Mouse (Mus musculus) gastrocnemius, postnatal 4 days (tissue): ENCODE results near the gene Unk. TPM values are rescaled to one million over a fixed set of nuclear protein-coding genes. Genes with fewer than 3 reads are reported as not detected.

Experiments
- DNase-seq, 2 experiments: peaks; one replicate each; pipeline ENCODE4 v3.0.0; 2021 to 2022; ENCODE audit warnings: low spot score in 2 of 2, mixed read lengths in 2 of 2
- total RNA-seq, 2 experiments: library from RNA; stranded (reverse); gene quantifications; 2 replicates each; pipeline ENCODE4 v1.2.3; 2021

Gene Unk
- total RNA-seq, 2 experiments from 2014 or later, result 25.9 to 26.0 TPM

DNA sequence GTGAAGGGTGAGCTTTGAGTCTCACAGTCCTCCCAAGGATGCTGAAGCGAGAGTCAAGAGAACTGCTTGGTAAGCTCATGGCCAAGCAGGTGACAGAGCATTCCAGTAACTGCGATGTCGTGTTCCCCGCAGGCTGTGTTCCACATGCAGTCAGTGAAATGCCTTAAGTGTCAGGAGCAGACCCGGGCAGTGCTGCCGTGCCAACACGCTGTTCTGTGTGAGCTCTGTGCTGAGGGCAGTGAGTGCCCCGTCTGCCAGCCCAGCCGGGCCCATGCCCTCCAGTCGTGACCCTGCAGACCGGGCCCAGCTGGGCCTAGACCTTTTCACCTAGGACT is 29.5 kb downstream of the Unk start:
- DNase-seq, result no peak

DNA sequence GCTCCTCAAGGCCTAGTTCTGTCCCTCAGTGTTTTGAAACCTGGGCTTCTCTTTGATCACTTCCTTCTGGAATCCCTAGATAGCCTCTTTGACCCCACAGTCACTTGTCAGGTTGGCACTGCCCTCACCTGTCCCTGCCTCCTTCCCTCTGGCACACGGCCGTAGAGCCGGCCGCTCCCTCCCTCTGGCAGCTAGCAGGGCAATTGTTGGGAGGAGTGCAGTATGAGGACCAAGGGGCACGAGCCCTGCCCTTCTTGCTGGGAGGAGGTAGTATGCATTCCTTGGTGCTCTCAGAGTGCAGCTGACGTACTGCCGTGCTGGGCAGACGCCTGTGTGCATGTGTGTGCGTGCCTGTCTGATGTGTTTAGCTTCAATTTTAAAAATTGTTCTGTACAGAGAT is 30.5 kb downstream of the Unk start:
- DNase-seq, result no peak

DNA sequence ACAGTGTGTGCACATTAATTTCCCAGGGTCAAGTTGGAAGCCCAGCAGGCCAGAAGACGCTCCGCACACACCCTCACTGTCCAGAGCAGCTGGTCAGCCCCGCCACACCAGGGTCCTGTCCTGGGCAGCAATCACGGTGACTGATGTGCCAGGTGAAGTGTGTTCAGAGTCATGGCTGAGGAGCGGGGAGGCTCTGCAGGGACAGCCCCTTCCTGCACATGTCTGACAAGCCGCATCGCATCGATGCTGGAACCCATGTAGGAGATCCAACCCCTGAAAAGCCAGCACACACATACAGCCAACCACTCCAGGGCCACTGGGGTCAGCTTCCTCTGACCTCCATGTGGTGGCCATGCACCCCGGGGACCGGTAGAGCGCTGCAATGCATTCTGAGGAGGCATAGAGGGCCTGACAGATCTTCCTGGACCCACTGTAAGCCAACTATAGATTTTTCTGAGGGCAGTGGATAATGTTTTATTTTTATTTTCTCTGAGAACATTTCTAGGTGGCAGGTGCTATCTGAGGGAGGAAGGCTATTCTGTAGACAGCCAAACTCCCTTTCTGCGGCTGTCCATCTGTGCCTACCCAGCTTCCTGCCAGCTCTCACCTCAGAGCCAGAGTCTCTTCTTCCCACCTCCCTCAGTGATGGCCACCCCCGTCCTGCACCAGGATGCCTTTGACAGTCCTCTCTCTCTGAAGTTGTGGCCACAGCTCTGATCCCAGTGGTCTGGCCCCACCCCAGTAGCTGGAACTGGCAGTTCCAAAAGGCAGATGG is 31.7 kb downstream of the Unk start:
- no peak for DNase-seq

DNA sequence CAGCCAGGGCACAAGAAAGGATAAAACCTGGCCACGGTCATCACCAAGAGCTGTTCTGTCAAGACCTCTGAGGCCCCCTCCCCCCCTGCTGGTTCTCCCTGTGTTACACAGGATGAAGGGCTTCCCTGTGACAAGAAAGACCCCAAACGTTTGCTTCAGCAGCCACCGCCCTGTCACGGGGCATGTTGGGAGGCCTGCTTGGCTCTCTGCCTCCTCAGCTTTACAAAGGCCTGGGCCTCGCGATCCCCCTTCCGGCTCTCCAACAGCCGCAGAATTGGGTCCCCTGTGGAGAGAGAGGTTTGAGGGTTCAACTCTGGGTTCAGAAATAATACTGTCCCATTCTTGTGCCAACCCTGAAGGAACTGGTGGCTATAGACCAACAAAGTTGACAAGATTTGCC is 32.4 kb downstream of the Unk start:
- DNase-seq, result no peak

DNA sequence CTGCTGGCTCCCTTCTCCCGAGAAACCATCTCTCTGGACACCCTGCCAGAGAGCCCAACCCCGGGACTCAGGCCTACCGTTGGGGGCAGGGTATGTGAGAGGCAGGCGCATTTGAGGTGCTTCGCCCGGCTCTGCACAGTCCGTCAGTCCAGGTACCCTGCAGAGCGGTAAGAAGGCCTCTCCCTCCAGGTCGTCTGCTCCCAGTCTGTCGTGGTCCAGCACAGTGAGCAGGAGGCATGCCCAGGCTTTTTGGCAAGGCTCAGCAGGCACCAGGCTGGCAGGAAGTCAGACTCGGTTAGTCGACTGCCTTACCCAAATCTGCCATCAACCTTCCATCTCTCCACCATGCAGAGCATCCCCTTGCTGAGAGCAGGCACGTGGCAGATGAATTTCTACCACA is 33.4 kb downstream of the Unk start:
- DNase-seq, result no peak

DNA sequence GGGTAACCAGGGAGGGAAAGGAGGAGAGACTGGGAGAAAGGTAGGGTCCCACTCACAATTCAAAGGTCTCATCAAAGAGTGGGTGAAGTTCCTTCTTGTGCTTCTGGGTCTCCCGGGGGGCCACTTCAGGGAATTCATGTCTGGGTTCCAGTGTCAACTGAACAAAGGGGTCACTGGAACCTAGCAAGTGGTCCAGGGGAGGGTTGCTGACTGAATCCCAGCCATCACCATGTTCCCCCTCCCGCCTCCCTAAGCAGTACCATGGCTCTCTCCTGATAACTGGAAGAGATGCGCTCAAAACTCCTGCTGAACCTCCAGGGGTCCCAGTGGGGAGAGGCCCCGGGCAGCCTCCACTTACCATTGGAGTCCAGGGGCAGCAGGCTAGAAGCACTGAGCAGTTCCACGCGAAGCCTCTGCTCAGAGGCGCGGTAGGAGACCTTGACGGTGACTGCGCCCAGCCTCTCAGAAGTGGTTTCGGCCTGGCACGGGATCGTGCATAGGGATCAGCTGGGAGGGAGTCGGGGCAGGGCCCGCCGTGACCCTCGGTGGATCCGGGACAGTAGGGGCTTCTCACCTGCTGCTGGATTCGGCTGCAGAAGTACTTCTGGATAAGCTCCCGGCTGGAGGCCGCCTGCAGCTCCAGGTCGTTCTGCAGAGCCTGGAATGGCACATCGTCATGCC is 34.2 kb downstream of the Unk start:
- DNase-seq, result no peak

DNA sequence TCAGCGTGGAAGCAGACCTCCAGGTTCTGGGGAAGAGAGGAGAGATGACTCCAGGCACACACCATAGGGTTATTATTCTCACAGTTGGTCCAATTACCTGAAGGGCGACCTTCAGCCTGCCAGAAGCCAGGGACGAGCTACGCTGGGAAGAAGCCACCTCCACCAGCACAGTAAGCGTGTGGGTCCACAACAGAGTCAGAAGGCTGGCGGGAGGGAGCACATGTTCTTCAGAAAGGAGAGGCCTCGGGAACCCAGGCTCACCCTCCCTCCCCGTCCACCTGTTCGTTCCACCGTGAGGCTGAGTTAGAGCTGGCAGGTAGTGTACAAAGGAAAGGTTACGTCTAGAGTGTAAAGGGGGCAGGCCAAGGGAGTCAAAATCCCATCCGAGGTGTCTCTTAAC is 35.2 kb downstream of the Unk start:
- DNase-seq, result no peak

DNA sequence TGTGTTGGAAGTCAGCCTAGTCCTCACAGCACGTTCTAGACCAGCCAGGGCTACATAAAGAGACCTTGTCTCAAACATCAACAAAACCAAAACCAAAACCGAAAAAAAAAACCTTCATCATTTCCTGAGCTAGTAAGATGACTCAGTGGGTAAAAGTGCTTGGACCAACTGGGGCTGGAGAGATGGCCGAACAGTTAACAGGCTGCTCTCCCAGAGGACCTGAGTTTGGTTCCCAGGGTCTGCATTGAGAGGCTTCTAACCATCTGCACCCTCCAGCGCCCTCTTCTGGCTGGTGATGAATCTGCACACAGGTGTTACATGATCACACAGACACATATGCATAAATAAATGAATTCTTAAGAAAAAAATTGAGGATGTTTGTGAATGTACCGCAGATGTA is 41.4 kb downstream of the Unk start:
- no peak for DNase-seq

DNA sequence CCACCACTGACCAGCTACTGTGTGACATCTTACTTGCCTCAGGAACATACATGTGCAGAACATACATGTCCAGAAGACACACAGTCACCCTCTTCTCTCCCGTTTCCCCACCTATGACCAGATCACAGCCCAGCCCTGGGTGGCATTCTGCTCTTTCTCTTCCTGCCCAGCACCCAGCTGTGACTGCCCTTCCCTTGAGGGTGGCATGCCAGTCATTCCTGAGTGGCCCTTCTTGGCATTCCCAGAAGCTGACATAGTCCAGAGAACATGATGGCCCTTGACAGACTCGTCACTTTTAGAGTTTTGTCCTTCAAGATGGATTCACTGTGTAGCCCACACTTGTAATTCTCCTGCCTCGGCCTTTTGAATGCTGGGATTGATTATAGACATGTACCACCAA is 42.5 kb downstream of the Unk start:
- no peak for DNase-seq

DNA sequence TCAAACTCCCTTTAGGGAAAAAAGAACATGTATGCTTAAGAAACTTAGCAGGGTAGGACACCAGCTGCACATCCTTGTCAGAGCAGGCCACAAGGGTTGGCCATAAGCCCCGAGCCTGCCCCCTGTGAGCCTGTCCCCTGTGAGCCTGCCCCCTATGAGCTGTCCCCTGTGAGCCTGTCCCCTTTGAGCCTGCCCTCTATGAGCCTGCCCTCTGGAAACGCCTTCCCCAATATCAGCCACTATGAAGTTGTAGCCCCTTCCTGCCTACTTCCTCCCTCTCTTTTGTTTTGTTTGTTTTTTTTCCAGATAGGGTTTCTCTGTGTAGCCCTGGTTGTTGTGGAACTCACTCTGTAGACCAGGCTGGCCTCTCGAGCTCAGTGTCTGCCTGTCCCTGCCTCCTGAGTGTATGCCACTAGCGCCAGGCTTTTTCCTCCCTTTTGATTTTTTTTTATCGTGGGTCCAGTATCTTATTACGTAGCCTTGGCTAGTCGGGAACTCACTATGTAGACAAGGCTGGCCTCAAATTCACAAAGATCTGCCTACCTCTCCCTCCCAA is 44.4 kb downstream of the Unk start:
- no peak for DNase-seq

DNA sequence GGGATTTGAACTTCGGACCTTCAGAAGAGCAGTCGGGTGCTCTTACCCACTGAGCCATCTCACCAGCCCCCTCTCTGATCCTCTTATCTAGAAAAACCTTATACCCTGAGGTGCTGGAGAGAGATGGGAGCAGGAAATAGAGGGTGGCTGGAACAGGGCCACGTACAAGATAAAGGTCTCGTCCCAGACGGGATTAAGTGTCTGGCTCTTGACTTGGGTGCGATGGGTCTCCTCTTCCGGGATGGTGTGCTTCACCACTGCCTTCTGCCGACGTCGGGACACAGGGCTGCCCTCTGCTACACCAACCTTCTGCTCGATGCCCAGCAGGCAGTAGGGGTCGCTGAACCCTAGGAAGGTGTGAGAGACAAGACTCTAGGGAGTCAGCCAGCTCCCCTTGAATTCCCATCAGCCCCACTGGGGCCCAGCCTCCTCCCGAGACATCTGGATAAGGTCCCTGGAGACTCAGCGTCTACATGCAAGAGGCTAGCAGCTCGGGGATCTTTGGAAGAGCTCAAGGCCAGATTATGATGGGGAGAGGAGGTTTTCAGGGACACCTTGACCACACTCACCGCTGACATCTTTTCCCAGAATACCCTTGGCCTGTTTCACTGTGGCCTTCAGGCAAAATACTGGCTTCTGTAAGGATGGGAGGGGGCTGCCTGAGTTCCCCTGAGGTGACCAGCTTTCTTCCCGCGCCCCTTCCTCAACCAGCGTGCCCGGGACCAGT is 45.6 kb downstream of the Unk start:
- no peak for DNase-seq

DNA sequence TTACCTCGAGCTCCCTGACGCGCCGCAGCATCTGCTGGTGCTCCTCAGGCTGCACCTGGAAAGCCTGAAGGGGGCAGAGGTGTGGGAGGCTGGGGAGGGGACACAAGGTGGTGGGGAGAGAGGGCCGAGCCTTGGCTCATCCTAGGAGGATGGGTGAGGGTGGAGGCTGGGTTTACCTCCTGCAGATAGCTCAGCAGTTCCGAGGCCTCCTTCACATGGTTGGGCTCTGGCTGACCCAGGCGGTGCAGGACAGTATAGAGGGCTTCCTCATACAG is 46.1 kb downstream of the Unk start:
- DNase-seq, result no peak

DNA sequence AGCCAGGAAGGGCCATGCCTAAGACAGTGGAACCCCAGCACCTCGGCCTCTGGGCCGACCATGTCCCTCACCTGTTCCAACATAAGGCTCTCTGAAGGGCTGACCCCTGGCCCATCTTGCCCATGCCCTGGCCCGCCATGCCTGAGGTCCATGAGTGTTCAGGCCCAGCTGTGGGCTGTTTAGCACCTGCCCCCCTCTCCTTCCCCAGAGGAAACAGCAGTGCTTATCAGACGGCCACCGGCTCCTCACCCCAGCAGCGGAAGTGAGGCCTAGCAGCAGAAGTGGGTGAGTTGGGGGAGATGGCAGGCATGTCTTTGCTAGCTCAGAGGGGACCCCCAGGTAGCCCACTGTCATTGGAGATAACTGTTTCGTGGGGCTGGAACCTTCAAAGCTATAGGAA is 46.7 kb downstream of the Unk start:
- no peak for DNase-seq

DNA sequence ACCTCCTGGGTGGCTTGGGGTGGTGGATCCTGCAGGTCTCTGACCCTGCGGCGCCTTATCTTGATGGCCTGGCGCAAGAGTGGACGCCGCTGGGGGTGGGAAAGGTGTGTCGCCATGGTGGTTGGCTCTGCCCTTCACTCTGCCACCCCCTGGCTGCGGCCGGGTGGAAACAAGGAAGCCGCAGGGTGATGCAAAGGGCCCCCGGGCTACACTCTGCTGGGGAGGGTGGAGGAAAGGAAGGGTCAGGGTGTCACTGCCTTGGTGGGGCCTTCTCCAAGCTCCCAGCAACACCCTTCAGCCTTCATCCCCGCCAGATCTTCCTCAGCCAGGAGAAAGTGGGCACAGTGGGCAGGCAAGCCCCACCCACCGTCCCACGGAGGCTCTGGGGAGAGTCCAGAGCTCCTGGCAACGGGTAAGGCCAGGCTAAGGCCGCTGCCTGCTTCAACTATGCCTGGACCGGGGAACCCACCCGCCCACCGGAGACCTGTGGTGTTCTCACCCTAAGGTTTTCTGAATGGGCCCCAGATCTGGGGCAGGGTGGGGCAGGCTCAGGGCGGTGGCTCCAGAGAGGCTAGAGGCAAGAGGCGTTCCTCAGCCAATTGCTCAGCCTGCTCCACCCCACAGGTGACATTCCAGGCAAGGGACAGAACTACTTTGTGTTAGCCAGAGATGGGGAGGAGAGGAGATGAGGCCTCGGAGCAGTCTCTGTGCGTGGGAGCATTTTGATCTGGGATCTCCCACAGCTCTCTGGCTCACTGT is 47.5 kb downstream of the Unk start, which contains the start of gene Unc13d:
Unc13d (minus strand) TSS at position 516 of the 759 bp plus-strand sequence.
- DNase-seq, result no peak

DNA sequence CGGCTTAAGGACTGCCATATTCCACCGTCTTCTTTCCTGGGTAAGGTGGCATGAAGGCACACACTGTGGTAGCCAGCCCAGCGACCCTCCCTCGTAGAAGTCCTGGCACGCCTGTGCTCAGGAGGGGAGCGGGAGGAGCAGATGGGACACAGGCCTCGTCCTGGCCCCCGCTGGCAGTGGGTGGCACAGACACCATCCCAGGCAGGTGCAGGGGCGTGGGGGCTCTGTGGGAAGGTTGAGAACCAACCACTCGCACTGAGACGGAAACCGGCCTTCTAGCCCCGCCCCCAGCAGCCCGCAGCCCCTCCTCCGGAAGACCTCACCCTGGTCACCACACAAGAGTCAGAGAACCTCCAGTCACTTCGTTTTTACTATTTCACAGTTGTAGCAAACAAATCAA is 48.1 kb downstream of the Unk start:
- DNase-seq, result peak in 1 of 2 experiments; percentile 57

DNA sequence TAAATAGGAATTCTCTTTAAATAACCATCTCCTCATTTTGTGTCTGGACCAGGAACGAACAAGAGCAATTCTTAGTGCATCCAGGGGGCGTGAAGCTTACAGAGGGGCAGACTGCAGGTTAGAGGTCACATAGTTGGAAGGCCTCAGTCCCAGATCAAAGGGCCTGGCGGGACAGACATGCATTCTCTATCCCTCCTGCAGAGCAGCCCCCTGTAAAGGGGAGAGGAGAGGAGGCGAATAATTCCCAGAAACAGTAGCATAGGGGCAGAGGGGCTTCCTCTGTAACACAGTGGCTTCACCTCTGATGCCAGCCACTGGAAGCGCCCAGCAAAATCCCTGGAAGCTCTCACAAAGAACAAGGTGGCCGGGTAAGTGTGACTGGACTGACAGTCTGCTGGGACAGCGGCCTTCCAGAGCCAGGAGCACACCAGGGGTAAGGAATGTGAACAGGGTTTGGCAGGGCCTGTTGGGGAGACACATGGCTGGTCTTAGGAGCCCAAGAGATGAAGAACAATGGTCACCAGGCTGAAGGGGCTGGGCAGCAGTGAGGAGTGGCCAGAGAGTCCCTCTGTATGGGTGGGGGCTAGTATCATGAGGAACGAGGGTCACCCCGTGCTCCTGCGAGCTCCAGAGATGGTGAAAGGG is 48.7 kb downstream of the Unk start:
- DNase-seq, result no peak

DNA sequence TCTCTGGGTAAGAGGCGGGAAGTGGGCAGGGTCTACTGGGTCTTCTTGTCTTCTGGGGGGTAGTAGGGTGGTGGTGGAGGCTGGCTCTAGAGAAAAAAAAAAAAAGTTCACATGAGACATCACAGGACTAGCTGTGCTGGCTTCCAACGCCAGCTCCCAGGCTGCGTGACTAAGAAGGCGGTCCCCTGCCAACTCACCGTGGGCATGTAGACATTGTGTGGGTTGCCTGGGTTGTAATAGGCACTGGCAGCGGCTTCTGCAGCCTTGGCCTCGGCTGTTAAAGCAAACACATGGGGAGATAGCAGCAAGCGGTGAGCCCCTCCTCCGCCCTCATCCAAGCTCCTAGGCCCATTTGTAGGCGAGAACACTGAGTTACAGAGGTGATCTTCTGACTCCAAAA is 49.4 kb downstream of the Unk start:
- no peak for DNase-seq

DNA sequence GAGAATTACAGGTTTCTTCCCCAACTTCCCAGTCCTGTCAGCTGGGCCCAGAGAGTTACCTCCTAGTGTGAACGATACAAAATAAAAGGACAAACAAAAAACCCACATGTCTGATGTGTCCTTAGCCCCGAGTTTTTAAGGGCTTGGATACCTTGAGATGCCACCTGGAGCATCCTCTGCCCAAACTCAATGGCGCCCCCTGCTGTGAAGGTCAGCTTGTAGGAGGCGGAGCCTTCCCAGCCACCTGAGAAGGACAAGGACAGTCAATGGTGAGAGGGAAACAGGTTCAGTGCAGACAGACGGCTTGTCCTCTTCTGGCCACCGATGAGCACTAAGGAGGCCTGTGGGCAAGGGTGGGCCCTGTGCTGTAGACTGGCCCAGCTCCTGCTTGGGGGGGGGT is 51.0 kb downstream of the Unk start:
- no peak for DNase-seq

DNA sequence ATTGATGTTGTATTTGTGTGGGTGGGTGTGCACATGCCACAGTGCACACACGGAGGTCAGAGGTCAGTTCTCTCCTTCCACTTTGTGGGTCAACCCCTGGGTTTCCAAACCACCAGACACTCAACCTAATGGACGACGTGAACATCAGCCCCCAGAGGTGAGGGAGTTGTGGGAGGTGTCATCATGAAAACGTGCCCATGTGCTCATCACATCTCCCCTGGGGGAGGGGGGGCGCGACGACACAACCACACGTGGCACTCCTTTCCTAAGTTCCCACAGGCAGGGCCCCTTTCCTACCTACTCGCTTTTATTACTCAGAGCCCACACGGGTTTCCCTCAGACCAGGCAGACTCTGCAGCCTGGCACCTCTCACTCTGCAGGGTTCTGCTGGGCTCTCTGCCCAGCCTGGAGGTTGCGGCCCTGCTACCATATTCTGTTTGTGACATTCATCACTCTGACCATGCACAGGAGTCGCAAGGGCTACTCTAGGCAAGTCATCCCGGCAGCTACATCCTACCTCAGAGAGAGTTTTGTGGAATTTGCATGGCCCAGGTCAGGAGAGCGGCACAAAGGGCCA is 53.1 kb downstream of the Unk start:
- no peak for DNase-seq

DNA sequence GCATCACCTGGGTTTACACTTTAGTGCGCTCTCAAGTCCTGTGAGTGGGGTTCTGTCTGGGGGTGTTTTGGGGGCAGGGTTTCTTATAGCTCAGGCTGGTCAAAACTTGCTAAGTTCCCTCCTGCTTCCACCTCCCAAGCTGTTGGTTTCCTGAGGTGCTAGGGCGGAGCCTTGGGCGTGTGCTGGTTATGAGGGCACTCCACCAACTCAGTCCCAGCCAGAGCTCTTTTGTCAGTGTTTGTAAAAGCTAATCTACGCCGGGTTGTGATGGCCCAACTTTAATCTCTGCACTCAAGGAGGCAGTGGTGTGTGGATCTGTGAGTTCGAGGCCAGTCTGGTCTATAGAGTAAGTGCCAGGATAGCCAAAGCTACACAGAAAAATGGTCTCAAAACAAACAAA is 54.0 kb downstream of the Unk start:
- no peak for DNase-seq
